In the genomic region with DNA sequence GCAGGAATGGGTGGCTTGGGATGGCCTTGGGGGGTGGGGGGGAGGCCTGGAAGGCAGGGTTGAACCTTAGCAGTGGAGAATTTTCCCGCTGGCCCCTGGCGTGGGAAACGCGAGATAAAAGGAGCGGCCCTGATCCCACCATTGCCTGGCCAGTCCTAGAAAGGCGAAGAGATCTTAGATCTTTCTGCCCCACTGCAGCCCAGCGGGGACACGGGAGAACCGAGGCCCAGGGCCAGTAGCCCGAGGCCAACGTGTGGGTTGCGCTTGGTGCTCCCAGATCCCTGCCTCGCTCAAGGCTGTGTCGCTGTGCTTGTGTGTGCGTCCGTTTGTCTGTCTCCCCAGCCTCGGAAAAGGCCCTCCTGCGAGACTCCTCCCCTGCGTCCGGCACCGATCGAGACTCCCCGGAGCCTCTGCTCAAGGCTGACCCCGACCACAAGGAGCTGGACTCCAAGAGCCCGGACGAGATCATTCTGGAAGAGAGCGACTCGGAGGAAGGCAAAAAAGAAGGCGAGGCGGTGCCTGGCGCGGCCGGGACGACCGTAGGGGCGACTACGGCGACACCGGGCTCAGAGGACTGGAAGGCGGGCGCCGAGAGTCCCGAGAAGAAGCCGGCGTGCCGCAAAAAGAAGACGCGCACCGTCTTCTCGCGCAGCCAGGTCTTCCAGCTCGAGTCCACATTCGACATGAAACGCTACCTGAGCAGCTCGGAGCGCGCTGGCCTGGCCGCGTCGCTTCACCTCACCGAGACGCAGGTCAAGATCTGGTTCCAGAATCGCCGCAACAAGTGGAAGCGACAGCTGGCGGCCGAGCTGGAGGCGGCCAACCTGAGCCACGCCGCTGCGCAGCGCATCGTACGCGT, we compare ENCODE assay signal across 7 mouse cellular contexts. TPM values are rescaled to one million over a fixed set of nuclear protein-coding genes. Genes with fewer than 3 reads are reported as not detected.
DNase-seq lines count a peak whose midpoint lies in the region; ATAC-seq and TF ChIP-seq lines count a peak whose summit lies in the region.

No protein-coding gene starts in this region.

- no peak overlapping the region for H3K9ac ChIP-seq in forebrain, postnatal 0 days
- H3K9ac ChIP-seq in limb, embryonic 13.5 days = no peak overlapping the region

- no peak overlapping the region; the same call in 1 of the 2 replicates for H3K4me3 ChIP-seq in forebrain, postnatal 0 days (ENCODE audit: low read depth, low read length)
- H3K4me3 ChIP-seq in limb, embryonic 13.5 days = peak overlapping the region; percentile 41

- WGBS in forebrain, postnatal 0 days = 1% methylated on average over 74 of the region's 75 CpGs
- WGBS in limb, embryonic 13.5 days = under 1% methylated on average over 75 of the region's 75 CpGs

- peaks cover 94% of the 10 kb centered on the region for H3K27me3 ChIP-seq in forebrain, postnatal 0 days (ENCODE audit: insufficient read depth, low read length)
- H3K27me3 ChIP-seq in limb, embryonic 13.5 days = peaks cover 98% of the 10 kb centered on the region

- no peaks in the 10 kb centered on the region for H3K36me3 ChIP-seq in forebrain, postnatal 0 days (ENCODE audit: insufficient read depth)
- H3K36me3 ChIP-seq in limb, embryonic 13.5 days = no peaks in the 10 kb centered on the region

- H3K27ac ChIP-seq in forebrain, postnatal 0 days (ENCODE audit: low read depth, low read length) = no peak overlapping the region
- no peak overlapping the region for H3K27ac ChIP-seq in limb, embryonic 13.5 days

- H3K4me1 ChIP-seq in forebrain, postnatal 0 days (ENCODE audit: insufficient read depth) = no peaks in the 10 kb centered on the region
- peaks cover 29% of the 10 kb centered on the region for H3K4me1 ChIP-seq in limb, embryonic 13.5 days

- H3K9me3 ChIP-seq in forebrain, postnatal 0 days (ENCODE audit: low read length) = no peaks in the 10 kb centered on the region
- H3K9me3 ChIP-seq in limb, embryonic 13.5 days = no peaks in the 10 kb centered on the region

- ATAC-seq in CD4-positive, CD25-positive, alpha-beta regulatory T cell, adult 4 months = peak; percentile 18
- no peak for ATAC-seq in forebrain, postnatal 0 days
- no peak for ATAC-seq in limb, embryonic 13.5 days (ENCODE audit: low FRiP score, low read depth)

- H3K4me2 ChIP-seq in forebrain, postnatal 0 days (ENCODE audit: low read depth) = no peak overlapping the region
- peak overlapping the region; percentile 68 for H3K4me2 ChIP-seq in limb, embryonic 13.5 days (replicated peaks)

- DNase-seq in B cell, adult 2 months = peak; percentile 41 to 58
- DNase-seq in forebrain, postnatal 0 days = peak; percentile 21
- DNase-seq in retina, postnatal 1 day = peak; percentile 51
- no peak for DNase-seq in cerebellum, adult 8-10 months
- DNase-seq in cerebellum, adult 9-11 months = no peak

- no peak for TF ChIP-seq CTCF in forebrain, postnatal 0 days (IDR thresholded peaks at IDR 0.05; ENCODE audit: low read depth)

RNA-seq across cellular contexts. Expression of gene Hmx3, which starts 1.2 kb away (rescaled TPM):
- polyA plus RNA-seq in CD4-positive, CD25-positive, alpha-beta regulatory T cell, adult 4 months (2017; shearing (Covaris generic)) = not detected
- total RNA-seq in forebrain, postnatal 0 days (2014; rRNA removed) = 0.38 and 1.6 TPM in 2 replicates
- 0.62 TPM in 1 of 2 replicates, not detected in the other for polyA plus RNA-seq in forebrain, postnatal 0 days (2015; fragmentation: Nextera tagmentation; extraction: Ambion mirVana)
- polyA plus RNA-seq in limb, embryonic 13.5 days (2015; fragmentation: Nextera tagmentation; extraction: Ambion mirVana) = not detected in 2 replicates

RNA-seq across cellular contexts. Expression of gene Hmx2, which starts 4.7 kb away (rescaled TPM):
- not detected for polyA plus RNA-seq in CD4-positive, CD25-positive, alpha-beta regulatory T cell, adult 4 months (2017; shearing (Covaris generic))
- 1.1 and 1.3 TPM in 2 replicates for total RNA-seq in forebrain, postnatal 0 days (2014; rRNA removed)
- 0.11 and 0.45 TPM in 2 replicates for polyA plus RNA-seq in forebrain, postnatal 0 days (2015; fragmentation: Nextera tagmentation; extraction: Ambion mirVana)
- polyA plus RNA-seq in limb, embryonic 13.5 days (2015; fragmentation: Nextera tagmentation; extraction: Ambion mirVana) = not detected in 2 replicates

RNA-seq across cellular contexts. Expression of gene Bub3, which starts 16.2 kb away (rescaled TPM):
- 100 to 1,000 TPM; 144 to 175 TPM for polyA plus RNA-seq in CD4-positive, CD25-positive, alpha-beta regulatory T cell, adult 4 months (2017; shearing (Covaris generic))
- total RNA-seq in forebrain, postnatal 0 days (2014; rRNA removed) = 92.5 and 95.3 TPM in 2 replicates
- polyA plus RNA-seq in forebrain, postnatal 0 days (2015; fragmentation: Nextera tagmentation; extraction: Ambion mirVana) = 118 and 124 TPM in 2 replicates
- 226 and 233 TPM in 2 replicates for polyA plus RNA-seq in limb, embryonic 13.5 days (2015; fragmentation: Nextera tagmentation; extraction: Ambion mirVana)

Comparison
In these comparisons a context has a peak if more than half of its experiments do, and no peak if none do; other contexts are left out.
1. DNase-seq: peak in B cell, adult 2 months (2 of 2), forebrain, postnatal 0 days (single experiment) and retina, postnatal 1 day (single experiment); none in cerebellum, adult 8-10 months (single experiment) and cerebellum, adult 9-11 months (single experiment).